Comparison of ENCODE assay signal across 32 mouse cellular contexts in the genomic region with DNA sequence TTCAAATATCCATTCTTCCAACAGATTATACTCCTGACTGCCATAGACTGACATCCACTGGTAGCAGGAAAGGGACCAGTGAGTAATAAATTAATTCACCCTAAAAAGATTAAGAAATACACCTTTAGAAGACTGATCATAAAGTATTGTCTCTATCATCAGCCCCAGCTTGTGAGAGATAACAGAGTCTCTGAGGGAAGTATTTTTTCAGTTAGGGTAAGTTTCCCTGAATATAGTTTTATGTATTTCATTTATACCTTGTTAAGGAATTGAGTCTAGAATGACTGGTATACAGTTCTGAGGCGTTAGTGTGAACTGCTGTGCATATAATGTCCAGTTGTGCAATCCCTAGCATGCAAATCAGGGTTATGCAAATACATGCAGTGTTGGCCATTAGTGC.
"Had no signal": no experiment of that assay in that cellular context is flagged by ENCODE, and none has a peak within 500 bp of the region (broad histone marks: within the 10 kb centered on the region; RNA-seq: fewer than 3 reads in every experiment).

No protein-coding gene starts in this region.

- H3K27ac ChIP-seq: limb, embryonic 10.5 days; limb, embryonic 12.5 days; limb, embryonic 13.5 days; limb, embryonic 15.5 days; liver, embryonic 12.5 days; liver, embryonic 13.5 days; liver, embryonic 14.5 days; liver, embryonic 15.5 days; lung, embryonic 15.5 days; macrophage; midbrain, embryonic 10.5 days; midbrain, embryonic 12.5 days; midbrain, embryonic 13.5 days; midbrain, embryonic 15.5 days; neural tube, embryonic 12.5 days had no signal

- H3K9me3 ChIP-seq: limb, embryonic 10.5 days; limb, embryonic 15.5 days; liver, embryonic 12.5 days; liver, embryonic 13.5 days; liver, embryonic 15.5 days; lung, embryonic 15.5 days; megakaryocyte, embryonic 14.5 days; midbrain, embryonic 10.5 days; midbrain, embryonic 12.5 days; midbrain, embryonic 13.5 days; midbrain, embryonic 15.5 days; neural tube, embryonic 12.5 days had no signal

- H3K4me1 ChIP-seq: limb, embryonic 10.5 days; limb, embryonic 12.5 days; limb, embryonic 13.5 days; limb, embryonic 15.5 days; liver, embryonic 12.5 days; liver, embryonic 13.5 days; liver, embryonic 15.5 days; lung, embryonic 15.5 days; megakaryocyte, embryonic 14.5 days; midbrain, embryonic 10.5 days; midbrain, embryonic 12.5 days; midbrain, embryonic 13.5 days; midbrain, embryonic 15.5 days; neural tube, embryonic 12.5 days had no signal

- H3K36me3 ChIP-seq: limb, embryonic 10.5 days; limb, embryonic 12.5 days; limb, embryonic 13.5 days; limb, embryonic 15.5 days; liver, embryonic 12.5 days; liver, embryonic 13.5 days; liver, embryonic 15.5 days; lung, embryonic 15.5 days; midbrain, embryonic 10.5 days; midbrain, embryonic 12.5 days; midbrain, embryonic 13.5 days; midbrain, embryonic 15.5 days; neural tube, embryonic 12.5 days had no signal

- H3K9ac ChIP-seq: limb, embryonic 12.5 days; limb, embryonic 13.5 days; limb, embryonic 15.5 days; liver, embryonic 12.5 days; liver, embryonic 13.5 days; liver, embryonic 14.5 days; liver, embryonic 15.5 days; liver, postnatal 0 days; lung, embryonic 14.5 days; lung, embryonic 15.5 days; midbrain, embryonic 12.5 days; midbrain, embryonic 13.5 days; midbrain, embryonic 15.5 days; neural tube, embryonic 12.5 days had no signal

- H3K4me2 ChIP-seq: limb, embryonic 12.5 days; limb, embryonic 13.5 days; limb, embryonic 15.5 days; liver, embryonic 11.5 days; liver, embryonic 12.5 days; liver, embryonic 13.5 days; liver, embryonic 15.5 days; lung, embryonic 14.5 days; lung, embryonic 15.5 days; midbrain, embryonic 11.5 days; midbrain, embryonic 12.5 days; midbrain, embryonic 13.5 days; midbrain, embryonic 15.5 days; neural tube, embryonic 12.5 days had no signal

- H3K4me3 ChIP-seq: limb, embryonic 10.5 days; limb, embryonic 12.5 days; limb, embryonic 13.5 days; limb, embryonic 15.5 days; liver, embryonic 12.5 days; liver, embryonic 13.5 days; liver, embryonic 15.5 days; lung, embryonic 15.5 days; megakaryocyte, embryonic 14.5 days; midbrain, embryonic 10.5 days; midbrain, embryonic 12.5 days; midbrain, embryonic 13.5 days; midbrain, embryonic 15.5 days; myocyte; neural tube, embryonic 12.5 days had no signal

- DNase-seq: left cerebral cortex, postnatal 4 days; liver; liver, embryonic 13.5 days; liver, postnatal 0 days; lung, adult 18-20 months; lung, adult 2 months; lung, embryonic 14.5 days; lung, postnatal 10 days; lung, postnatal 14 days; lung, postnatal 36 days; lung, postnatal 4 days; midbrain, embryonic 14.5 days had no signal

- ATAC-seq: liver, embryonic 12.5 days; liver, postnatal 0 days; lung, postnatal 0 days; midbrain, embryonic 13.5 days; midbrain, embryonic 15.5 days; midbrain, embryonic 16.5 days had no signal

- H3K27me3 ChIP-seq: limb, embryonic 12.5 days; limb, embryonic 13.5 days; limb, embryonic 15.5 days; liver, embryonic 12.5 days; liver, embryonic 13.5 days; liver, embryonic 15.5 days; lung, embryonic 15.5 days; megakaryocyte, embryonic 14.5 days; midbrain, embryonic 12.5 days; midbrain, embryonic 13.5 days; midbrain, embryonic 15.5 days; neural tube, embryonic 12.5 days had no signal
